In the genomic region with DNA sequence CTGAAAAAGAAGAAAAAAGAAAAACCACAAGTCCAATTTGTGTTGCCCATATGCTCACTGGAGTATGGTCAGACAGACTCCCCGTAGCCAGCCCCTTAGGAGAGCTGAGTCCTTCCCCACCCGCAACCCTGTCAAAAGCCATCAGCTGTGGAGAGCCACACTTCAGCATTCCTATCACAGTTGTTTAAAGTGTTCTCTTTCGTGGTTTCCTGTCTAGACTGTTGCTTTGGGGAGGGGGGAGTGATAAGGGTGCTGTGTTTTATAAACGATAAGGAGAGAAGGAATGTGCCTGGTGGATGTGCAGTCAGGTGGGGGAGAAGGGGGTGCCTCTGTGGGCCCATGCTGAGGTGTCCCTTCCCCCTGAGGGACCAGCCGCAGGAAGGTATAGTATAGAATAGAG, we compare ENCODE assay signal across 30 mouse cellular contexts. TPM values are rescaled to one million over a fixed set of nuclear protein-coding genes. Genes with fewer than 3 reads are reported as not detected.
DNase-seq lines count a peak whose midpoint lies in the region; ATAC-seq and TF ChIP-seq lines count a peak whose summit lies in the region.
"Had no signal": no experiment of that assay in that cellular context is flagged by ENCODE, and none has a peak within 500 bp of the region (broad histone marks: within the 10 kb centered on the region; RNA-seq: fewer than 3 reads in every experiment).

No protein-coding gene starts in this region.

- no peak overlapping the region for H3K4me2 ChIP-seq in heart, embryonic 16.5 days (ENCODE audit: low read depth, low read length)
- no peak overlapping the region for H3K4me2 ChIP-seq in lung, embryonic 16.5 days (ENCODE audit: low read depth, low read length)
- H3K4me2 ChIP-seq: embryonic facial prominence, embryonic 15.5 days; hindbrain, embryonic 14.5 days; intestine, embryonic 15.5 days had no signal

- H3K36me3 ChIP-seq in heart, embryonic 16.5 days (ENCODE audit: control insufficient read depth, insufficient read depth): no peaks in the 10 kb centered on the region
- no peaks in the 10 kb centered on the region for H3K36me3 ChIP-seq in heart, adult 2 months (ENCODE audit: control insufficient read depth, insufficient read depth, low read length)
- no peaks in the 10 kb centered on the region for H3K36me3 ChIP-seq in lung, embryonic 16.5 days (ENCODE audit: control insufficient read depth, insufficient read depth, low read length)
- H3K36me3 ChIP-seq: embryonic facial prominence, embryonic 15.5 days; forebrain, embryonic 10.5 days; G1E; hindbrain, embryonic 10.5 days; intestine, embryonic 15.5 days had no signal

- WGBS in heart, embryonic 16.5 days: 9% methylated on average over 5 of the region's 5 CpGs
- WGBS in heart, adult 2 months: 34% methylated on average over 5 of the region's 5 CpGs
- 9% methylated on average over 5 of the region's 5 CpGs for WGBS in lung, embryonic 16.5 days

- peaks cover 4% of the 10 kb centered on the region; the same call in 1 of the 2 replicates for H3K4me1 ChIP-seq in heart, embryonic 16.5 days (ENCODE audit: control insufficient read depth, insufficient read depth, low read length)
- no peaks in the 10 kb centered on the region for H3K4me1 ChIP-seq in heart, adult 2 months (ENCODE audit: control insufficient read depth, insufficient read depth, low read length)
- peaks cover 4% of the 10 kb centered on the region; the same call in 1 of the 2 replicates for H3K4me1 ChIP-seq in lung, embryonic 16.5 days (replicated peaks; ENCODE audit: control insufficient read depth, insufficient read depth, low read length)
- H3K4me1 ChIP-seq: embryonic facial prominence, embryonic 15.5 days; forebrain, embryonic 10.5 days; intestine, embryonic 15.5 days had no signal

- no peak overlapping the region for H3K27ac ChIP-seq in heart, embryonic 16.5 days (ENCODE audit: low read length)
- no peak overlapping the region for H3K27ac ChIP-seq in heart, adult 2 months
- no peak overlapping the region for H3K27ac ChIP-seq in lung, embryonic 16.5 days (ENCODE audit: low read length)
- H3K27ac ChIP-seq: embryonic facial prominence, embryonic 15.5 days; forebrain, embryonic 10.5 days; hindbrain, embryonic 14.5 days; intestine, embryonic 15.5 days had no signal

- TF ChIP-seq POLR2A in heart, adult 2 months (IDR thresholded peaks at IDR 0.05; ENCODE audit: insufficient read depth, low read depth, low read length): no peak

- ATAC-seq in heart, embryonic 16.5 days (replicated peaks; ENCODE audit: extremely low read depth, insufficient read depth, low FRiP score): peak; percentile 28; the same call in 1 of the 2 replicates
- peak; percentile 70; the same call in 1 of the 2 replicates for ATAC-seq in lung, embryonic 16.5 days (ENCODE audit: low read depth)
- ATAC-seq: activated CD4-positive, CD25-positive, alpha-beta regulatory T cell, adult 4 months; CD4-positive, CD25-positive, alpha-beta regulatory T cell, adult 4 months; forebrain, embryonic 14.5 days; intestine, embryonic 15.5 days; Patski had no signal

- DNase-seq in heart, adult 2 months: no peak
- DNase-seq in lung, postnatal 10 days: no peak
- DNase-seq in MEL-GATA-1-ER (ENCODE audit: extremely low read depth, low read depth): peak; percentile 18
- DNase-seq in adrenal gland, postnatal 4 days (ENCODE audit: low spot score in 2 of 2): no peak
- DNase-seq in frontal cortex, adult 2 months (ENCODE audit: extremely low spot score in 1 of 2, low spot score in 1 of 2): no peak
- DNase-seq: adrenal gland, postnatal 14 days; B cell, adult 2 months; cerebellum, adult 2 months; cerebellum, postnatal 10 days; embryo, embryonic 11 days; gastrocnemius, postnatal 36 days; heart, adult 18-20 months; heart, postnatal 14 days; kidney, adult 18-20 months had no signal

- no peaks in the 10 kb centered on the region for H3K79me2 ChIP-seq in heart, adult 2 months (replicated peaks; ENCODE audit: control insufficient read depth, insufficient read depth, low read length)

- H3K9ac ChIP-seq in heart, embryonic 16.5 days (ENCODE audit: low read length): no peak overlapping the region
- no peak overlapping the region for H3K9ac ChIP-seq in heart, adult 2 months (ENCODE audit: low read depth, low read length)
- H3K9ac ChIP-seq in lung, embryonic 16.5 days (ENCODE audit: low read length): no peak overlapping the region
- H3K9ac ChIP-seq: embryonic facial prominence, embryonic 15.5 days; hindbrain, embryonic 14.5 days; intestine, embryonic 15.5 days had no signal

- no peak overlapping the region for H3K4me3 ChIP-seq in heart, embryonic 16.5 days (ENCODE audit: low read length)
- no peak overlapping the region for H3K4me3 ChIP-seq in heart, adult 2 months
- H3K4me3 ChIP-seq in lung, embryonic 16.5 days (ENCODE audit: low read length): no peak overlapping the region
- H3K4me3 ChIP-seq: embryonic facial prominence, embryonic 15.5 days; erythroblast, embryonic 14.5 days; forebrain, embryonic 10.5 days; hindbrain, embryonic 10.5 days; intestine, embryonic 15.5 days had no signal

- TF ChIP-seq EP300 in heart, adult 2 months (IDR thresholded peaks at IDR 0.05; ENCODE audit: insufficient read depth, low read depth, low read length): no peak

- no peaks in the 10 kb centered on the region; the same call in none of the 2 replicates for H3K27me3 ChIP-seq in heart, embryonic 16.5 days (ENCODE audit: control insufficient read depth, insufficient read depth, low read length)
- H3K27me3 ChIP-seq in heart, adult 2 months (ENCODE audit: control insufficient read depth, insufficient read depth, low read length): no peaks in the 10 kb centered on the region
- no peaks in the 10 kb centered on the region for H3K27me3 ChIP-seq in lung, embryonic 16.5 days (ENCODE audit: control insufficient read depth, insufficient read depth, low read depth, low read length)
- H3K27me3 ChIP-seq: intestine, embryonic 15.5 days had no signal

- TF ChIP-seq CTCF in heart, adult 2 months (IDR thresholded peaks at IDR 0.05): no peak

- H3K9me3 ChIP-seq in heart, embryonic 16.5 days (replicated peaks; ENCODE audit: control insufficient read depth, low read length): no peaks in the 10 kb centered on the region; the same call in 1 of the 2 replicates
- no peaks in the 10 kb centered on the region for H3K9me3 ChIP-seq in lung, embryonic 16.5 days (ENCODE audit: control insufficient read depth, low read length)
- H3K9me3 ChIP-seq: embryonic facial prominence, embryonic 15.5 days; G1E; intestine, embryonic 15.5 days had no signal

- intact Hi-C loops in heart, adult 2 months (cut with DNase I): no loop called here

RNA-seq across cellular contexts. Expression of a gene that starts 28.7 kb away (rescaled TPM):
- 0.29 TPM in 1 of 2 replicates, not detected in the other for polyA plus RNA-seq in heart, embryonic 16.5 days (2015; fragmentation: Nextera tagmentation; extraction: Ambion mirVana)
- not detected for total RNA-seq in heart, adult 2 months (2021)
- polyA plus RNA-seq in heart, adult 2 months (2012; rRNA removed): 0.12 and 0.88 TPM in 2 replicates
- 0.34 TPM in 1 of 2 replicates, not detected in the other for polyA plus RNA-seq in lung, embryonic 16.5 days (2015; fragmentation: Nextera tagmentation; extraction: Ambion mirVana)
- under 1 TPM in 1 of 2 experiments, not detected in 1; 0.31 TPM for total RNA-seq in adrenal gland, postnatal 4 days (2021)
- polyA plus RNA-seq in frontal cortex, adult 2 months (2012; rRNA removed): 0.54 and 1.3 TPM in 2 replicates
- total RNA-seq: adrenal gland, adult 18-20 months; adrenal gland, postnatal 14 days; G1E; gastrocnemius, adult 8-10 months; gastrocnemius, postnatal 36 days; heart, adult 18-20 months; heart, postnatal 14 days had no signal
- polyA plus RNA-seq: activated CD4-positive, CD25-positive, alpha-beta regulatory T cell, adult 4 months; CD4-positive, CD25-positive, alpha-beta regulatory T cell, adult 4 months; embryonic facial prominence, embryonic 11.5 days; erythroblast, embryonic 14.5 days; forebrain, embryonic 10.5 days; G1E; hindbrain, embryonic 10.5 days; intestine, embryonic 15.5 days; Patski had no signal

RNA-seq across cellular contexts. Expression of a gene that starts 29.3 kb away (rescaled TPM):
- polyA plus RNA-seq in heart, embryonic 16.5 days (2015; fragmentation: Nextera tagmentation; extraction: Ambion mirVana): 0.22 and 0.45 TPM in 2 replicates
- 1 to 10 TPM; 1.2 to 1.4 TPM for total RNA-seq in heart, adult 2 months (2021)
- 0.41 and 0.45 TPM in 2 replicates for polyA plus RNA-seq in heart, adult 2 months (2012; rRNA removed)
- 0.36 and 0.50 TPM in 2 replicates for polyA plus RNA-seq in lung, embryonic 16.5 days (2015; fragmentation: Nextera tagmentation; extraction: Ambion mirVana)
- total RNA-seq in adrenal gland, postnatal 4 days (2021): 1 to 10 TPM in 1 of 2 experiments, under 1 TPM in 1; 0.64 to 1.7 TPM
- 15.4 and 16.9 TPM in 2 replicates for polyA plus RNA-seq in frontal cortex, adult 2 months (2012; rRNA removed)
- polyA plus RNA-seq: erythroblast, embryonic 14.5 days; G1E; Patski had no signal

Comparison
In these comparisons a context has a peak if more than half of its experiments do, and no peak if none do; other contexts are left out.
1. RNA of a gene that starts 29.3 kb away (polyA plus RNA-seq): 15.4 to 16.9 TPM in frontal cortex, adult 2 months; 0.41 to 0.45 TPM in heart, adult 2 months, 0.36 to 0.50 TPM in lung, embryonic 16.5 days and 0.22 to 0.45 TPM in heart, embryonic 16.5 days; every median in the first group is over 10 times any median in the second.